Mouse (Mus musculus): Measurements from ENCODE around the gene Larp7. TPM values are rescaled to one million over a fixed set of nuclear protein-coding genes. Genes with fewer than 3 reads are reported as not detected.

The Larp7 gene
- 61.2 and 62.6 TPM in 2 replicates for polyA plus RNA-seq (2016; fragmentation: Nextera tagmentation; extraction: Ambion mirVana)

DNA sequence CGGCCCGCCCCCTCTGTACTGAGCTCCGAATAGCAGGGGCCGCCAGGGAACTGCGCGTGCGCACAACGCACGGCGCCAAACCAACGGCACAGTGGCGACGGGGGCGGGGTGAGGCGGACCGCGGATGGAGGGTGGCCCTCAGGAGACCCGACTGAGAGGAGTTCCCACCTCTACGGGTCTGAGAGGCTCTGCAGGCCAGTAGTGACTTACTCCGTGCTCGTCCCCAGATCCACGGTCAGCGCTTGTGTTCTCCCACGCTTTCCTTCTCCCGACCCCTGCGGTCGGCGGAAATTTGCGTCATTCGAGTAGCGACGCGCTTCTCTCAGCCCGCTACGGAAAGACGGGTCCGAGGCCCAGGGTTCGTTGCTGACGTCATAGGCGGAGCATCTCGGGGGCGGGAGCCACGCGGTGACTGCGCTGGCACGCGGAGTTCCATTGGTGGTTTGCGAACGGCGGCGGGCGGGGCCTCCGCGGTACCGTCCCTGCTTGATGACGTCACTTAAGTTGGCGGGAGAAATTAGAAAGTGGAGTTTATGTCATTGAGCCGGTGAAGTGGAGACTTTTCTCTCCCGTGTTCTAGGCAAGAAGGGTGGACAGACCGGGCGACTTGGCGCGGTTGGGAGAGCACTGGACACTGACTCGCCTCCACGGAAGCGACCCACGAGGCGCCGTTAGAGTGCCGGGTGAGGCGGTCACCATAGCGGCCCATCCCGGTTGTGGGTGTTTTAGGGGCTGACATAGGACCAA is at the start of gene Larp7, which contains the start of gene Zgrf1:
TSS of gene Larp7 (minus strand) at position 377 of the 747 bp plus-strand sequence.
TSS of gene Zgrf1 (plus strand) at position 517 of the 747 bp plus-strand sequence.
- Histone ChIP-seq H3K27ac (ENCODE audit: poor library complexity, severe bottlenecking) (peak within 1 kb of the TSS; percentile 97), H3K9me3 (replicated peaks) (no peaks in the 10 kb centered on the region), H3K9ac (peak within 1 kb of the TSS; percentile 91), H3K36me3 (peaks cover 17% of the 10 kb centered on the region), H3K27me3 (replicated peaks) (no peaks in the 10 kb centered on the region), H3K4me1 (replicated peaks) (peaks cover 12% of the 10 kb centered on the region), H3K4me3 (peak within 1 kb of the TSS; percentile 68), H3K4me2 (peak within 1 kb of the TSS; percentile 76)
- WGBS: under 1% methylated on average over 70 of the region's 73 CpGs
- peak; percentile 99 for ATAC-seq (ENCODE audit: insufficient number of reproducible peaks, low FRiP score)

DNA sequence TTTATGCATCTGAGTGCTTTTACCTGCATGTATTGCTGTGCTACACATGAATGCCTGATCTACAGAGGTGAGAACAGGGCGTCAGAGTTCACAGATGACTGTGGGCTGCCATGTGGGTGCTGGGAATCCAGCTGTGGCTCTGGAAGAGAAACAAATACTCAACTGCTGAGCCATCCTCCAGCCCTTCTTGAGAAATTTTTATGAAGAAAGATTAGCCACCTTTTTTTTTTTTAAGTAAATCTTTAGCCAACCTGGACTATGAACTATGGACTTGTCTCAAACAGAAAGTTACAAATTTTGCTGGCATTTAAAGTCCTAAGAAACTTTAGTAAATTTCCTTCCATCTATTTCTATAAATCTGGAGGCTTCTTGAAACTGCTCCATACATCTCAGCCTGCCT is 44.0 kb upstream of the Larp7 start:
- no peak overlapping the region for H3K9ac ChIP-seq
- H3K36me3 ChIP-seq: peaks cover 34% of the 10 kb centered on the region
- no peak for ATAC-seq (ENCODE audit: insufficient number of reproducible peaks, low FRiP score)
- no peak overlapping the region for H3K27ac ChIP-seq (ENCODE audit: poor library complexity, severe bottlenecking)
- no peak overlapping the region for H3K4me2 ChIP-seq
- no peaks in the 10 kb centered on the region for H3K4me1 ChIP-seq (replicated peaks)
- H3K4me3 ChIP-seq: no peak overlapping the region
- WGBS: 76% methylated on average over 1 of the region's 1 CpGs
- H3K27me3 ChIP-seq (replicated peaks): no peaks in the 10 kb centered on the region
- H3K9me3 ChIP-seq (replicated peaks): no peaks in the 10 kb centered on the region

DNA sequence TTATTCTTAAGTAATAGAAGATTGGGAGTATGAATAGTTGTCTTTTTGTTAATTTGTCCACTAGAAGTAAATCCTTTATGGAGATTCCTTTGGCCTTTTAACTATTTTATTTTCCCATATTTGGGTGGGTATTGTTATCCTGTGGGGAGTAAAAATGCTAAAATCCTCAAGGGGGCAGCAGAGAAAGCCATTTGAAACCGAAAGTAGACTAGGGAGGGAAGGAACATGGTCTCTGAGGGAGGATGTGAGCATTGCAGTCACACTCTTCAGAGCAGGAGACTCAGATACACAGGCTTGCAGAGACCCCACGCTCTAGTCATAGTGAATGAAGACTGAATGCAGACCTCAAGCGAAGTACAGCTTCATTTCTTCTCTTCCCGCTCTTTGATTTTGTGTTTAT is 19.4 kb upstream of the Larp7 start:
- 0 out of 2 replicates have a peak overlapping the region, but pooled peaks have one; percentile 26 for H3K4me2 ChIP-seq
- H3K36me3 ChIP-seq: peaks cover 54% of the 10 kb centered on the region
- no peak overlapping the region for H3K9ac ChIP-seq
- WGBS: 62% methylated on average over 4 of the region's 4 CpGs
- no peak overlapping the region for H3K4me3 ChIP-seq
- ATAC-seq (ENCODE audit: insufficient number of reproducible peaks, low FRiP score): no peak
- H3K9me3 ChIP-seq (replicated peaks): no peaks in the 10 kb centered on the region
- no peaks in the 10 kb centered on the region for H3K27me3 ChIP-seq (replicated peaks)
- H3K27ac ChIP-seq (ENCODE audit: poor library complexity, severe bottlenecking): no peak overlapping the region
- no peaks in the 10 kb centered on the region for H3K4me1 ChIP-seq (replicated peaks)

DNA sequence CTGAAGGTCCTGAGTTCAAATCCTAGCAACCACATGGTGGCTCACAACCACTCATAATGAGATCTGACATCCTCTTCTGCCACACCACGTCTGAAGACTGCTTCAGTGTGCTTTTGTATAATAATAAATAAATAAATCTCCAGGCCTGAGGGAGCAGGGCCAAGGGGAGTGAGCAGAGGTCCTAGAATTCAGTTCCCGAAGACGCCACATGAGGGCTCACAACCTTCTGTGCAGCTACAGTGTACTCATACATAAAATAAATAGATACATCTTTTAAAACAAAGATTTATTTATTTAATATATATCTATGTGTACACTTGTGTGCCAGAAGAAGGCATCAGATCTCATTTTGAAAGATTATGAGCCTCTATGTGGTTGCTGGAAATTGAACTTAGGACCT is 12.0 kb upstream of the Larp7 start:
- H3K9ac ChIP-seq: no peak overlapping the region
- no peak overlapping the region for H3K27ac ChIP-seq (ENCODE audit: poor library complexity, severe bottlenecking)
- no peaks in the 10 kb centered on the region for H3K9me3 ChIP-seq (replicated peaks)
- H3K4me1 ChIP-seq (replicated peaks): no peaks in the 10 kb centered on the region
- no peak for ATAC-seq (ENCODE audit: insufficient number of reproducible peaks, low FRiP score)
- H3K27me3 ChIP-seq (replicated peaks): no peaks in the 10 kb centered on the region
- H3K36me3 ChIP-seq: peaks cover 63% of the 10 kb centered on the region
- H3K4me3 ChIP-seq: no peak overlapping the region
- H3K4me2 ChIP-seq: no peak overlapping the region
- WGBS: 80% methylated on average over 3 of the region's 3 CpGs

DNA sequence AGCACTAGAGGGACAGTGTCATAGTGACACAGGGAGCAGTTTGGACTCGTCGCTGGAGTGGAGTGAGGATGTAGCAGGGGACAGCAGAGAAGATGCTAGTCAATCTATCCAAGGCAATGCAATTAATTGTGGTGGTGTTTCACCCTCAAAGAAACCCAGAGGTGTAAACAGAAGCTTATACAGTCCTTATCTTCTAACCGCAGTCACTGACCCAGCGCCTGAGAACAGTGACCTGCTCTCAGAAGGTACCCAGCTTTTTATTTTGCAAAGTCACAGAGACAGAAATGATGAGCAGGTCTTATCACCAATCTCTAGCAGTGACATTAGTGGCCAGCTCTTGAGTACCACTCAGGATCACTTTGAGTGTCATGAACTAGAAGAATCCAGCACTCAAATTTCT is 9.8 kb upstream of the Larp7 start:
- Histone ChIP-seq H3K4me3 (no peak overlapping the region), H3K9ac (no peak overlapping the region), H3K4me2 (no peak overlapping the region), H3K36me3 (peaks cover 56% of the 10 kb centered on the region), H3K4me1 (replicated peaks) (no peaks in the 10 kb centered on the region), H3K27me3 (replicated peaks) (no peaks in the 10 kb centered on the region), H3K9me3 (replicated peaks) (no peaks in the 10 kb centered on the region), H3K27ac (ENCODE audit: poor library complexity, severe bottlenecking) (no peak overlapping the region)
- WGBS: 84% methylated on average over 4 of the region's 4 CpGs
- ATAC-seq (ENCODE audit: insufficient number of reproducible peaks, low FRiP score): no peak

DNA sequence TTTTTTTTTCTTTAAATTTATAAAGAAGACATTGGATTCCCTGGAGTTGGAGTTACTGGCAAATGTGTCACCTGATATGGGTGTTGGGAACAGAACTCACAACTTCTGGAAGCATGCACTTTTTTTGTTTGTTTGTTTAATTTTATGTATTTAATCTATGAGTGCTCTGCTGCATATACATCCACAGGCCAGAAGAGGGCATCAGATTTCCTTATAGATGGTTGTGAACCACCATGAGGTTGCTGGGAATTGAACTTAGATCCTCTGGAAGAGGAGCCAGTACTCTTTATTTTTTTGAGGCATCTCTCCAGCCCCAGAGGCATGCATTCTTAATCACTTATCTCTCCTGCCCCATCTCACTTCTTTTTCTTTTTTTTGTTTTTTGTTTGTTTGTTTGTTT is 5.1 kb upstream of the Larp7 start:
- H3K4me3 ChIP-seq: no peak overlapping the region
- peaks cover 49% of the 10 kb centered on the region for H3K36me3 ChIP-seq
- no peaks in the 10 kb centered on the region for H3K9me3 ChIP-seq (replicated peaks)
- no peaks in the 10 kb centered on the region for H3K27me3 ChIP-seq (replicated peaks)
- H3K4me2 ChIP-seq: no peak overlapping the region
- no peak overlapping the region for H3K27ac ChIP-seq (ENCODE audit: poor library complexity, severe bottlenecking)
- H3K4me1 ChIP-seq (replicated peaks): peaks cover 9% of the 10 kb centered on the region
- H3K9ac ChIP-seq: no peak overlapping the region
- ATAC-seq (ENCODE audit: insufficient number of reproducible peaks, low FRiP score): no peak

DNA sequence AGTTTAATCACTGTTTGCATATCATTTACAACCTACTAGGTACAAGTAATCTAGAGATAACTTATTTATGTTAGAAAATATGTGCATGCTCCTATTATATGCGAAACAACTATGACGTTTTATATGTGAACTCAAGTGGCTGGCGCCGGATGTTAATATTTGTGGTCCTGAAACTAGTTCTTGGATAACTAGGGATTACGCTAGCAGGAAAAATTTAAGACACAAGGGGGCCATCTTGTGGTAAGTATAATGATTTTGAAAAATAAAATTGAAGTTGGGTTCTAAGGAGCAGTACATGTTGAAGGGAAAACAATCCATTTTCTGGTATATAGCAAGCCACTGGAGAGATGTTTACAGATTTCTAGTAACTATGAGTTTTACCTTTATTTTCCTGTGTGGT is 1.6 kb upstream of the Larp7 start:
- H3K9ac ChIP-seq: no peak overlapping the region
- H3K4me2 ChIP-seq: peak overlapping the region; percentile 52
- H3K27me3 ChIP-seq (replicated peaks): no peaks in the 10 kb centered on the region
- 62% methylated on average over 5 of the region's 5 CpGs for WGBS
- peaks cover 23% of the 10 kb centered on the region for H3K36me3 ChIP-seq
- no peak for ATAC-seq (ENCODE audit: insufficient number of reproducible peaks, low FRiP score)
- H3K4me1 ChIP-seq (replicated peaks): peaks cover 12% of the 10 kb centered on the region
- H3K9me3 ChIP-seq (replicated peaks): no peaks in the 10 kb centered on the region
- no peak overlapping the region for H3K27ac ChIP-seq (ENCODE audit: poor library complexity, severe bottlenecking)
- H3K4me3 ChIP-seq: peak overlapping the region; percentile 31

DNA sequence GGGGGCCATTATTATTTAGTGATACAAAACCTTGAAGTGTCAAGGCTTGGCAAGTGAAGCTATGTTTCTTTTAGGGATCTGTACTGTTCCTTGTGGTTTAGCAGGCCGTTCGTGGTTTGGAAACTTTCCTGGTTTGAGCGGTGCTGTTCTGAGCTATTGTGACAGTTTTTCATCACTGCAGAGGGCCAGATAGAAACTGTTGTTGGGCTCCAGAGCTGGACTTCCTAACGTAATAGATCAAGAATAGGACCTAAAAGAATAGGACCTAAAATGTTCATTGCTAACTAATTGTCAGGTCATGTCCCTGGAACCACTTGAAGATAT is 533 bp upstream of the Larp7 start:
- Histone ChIP-seq H3K4me1 (replicated peaks) (peaks cover 12% of the 10 kb centered on the region), H3K4me3 (peak overlapping the region; percentile 68), H3K27me3 (replicated peaks) (no peaks in the 10 kb centered on the region), H3K9me3 (replicated peaks) (no peaks in the 10 kb centered on the region), H3K36me3 (peaks cover 20% of the 10 kb centered on the region), H3K4me2 (peak overlapping the region; percentile 76), H3K9ac (peak overlapping the region; percentile 91), H3K27ac (ENCODE audit: poor library complexity, severe bottlenecking) (peak overlapping the region; percentile 97; the same call in 1 of the 2 replicates)
- no peak for ATAC-seq (ENCODE audit: insufficient number of reproducible peaks, low FRiP score)
- WGBS: under 1% methylated on average over 4 of the region's 4 CpGs

DNA sequence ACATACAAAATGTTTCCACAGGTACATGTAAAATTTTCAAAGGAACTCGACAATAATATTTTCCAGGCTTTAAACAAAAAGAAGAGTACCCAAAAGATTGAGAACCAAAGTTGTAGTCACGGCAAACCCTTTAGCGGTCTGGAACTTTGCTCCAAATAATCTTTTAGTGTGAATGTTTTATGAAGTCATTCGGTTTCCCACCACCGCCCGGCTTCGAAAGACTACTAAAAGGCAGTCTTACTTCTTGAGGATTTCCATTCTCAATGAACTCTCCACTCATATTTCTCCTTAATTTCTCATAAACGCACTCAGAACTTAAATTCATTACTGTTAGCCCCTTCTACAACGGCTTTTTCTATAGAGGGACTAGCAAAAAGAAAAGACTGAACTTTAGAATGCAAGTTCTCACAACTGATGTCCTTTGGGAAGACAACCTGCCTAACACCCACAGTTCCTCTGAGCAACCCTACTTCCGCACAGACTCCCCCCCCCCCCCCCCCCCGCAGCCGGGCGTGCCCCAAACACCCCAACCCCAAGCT is 646 bp downstream of the Larp7 start:
- Histone ChIP-seq H3K36me3 (peaks cover 15% of the 10 kb centered on the region), H3K9me3 (replicated peaks) (no peaks in the 10 kb centered on the region), H3K4me1 (replicated peaks) (peaks cover 12% of the 10 kb centered on the region), H3K9ac (peak overlapping the region; percentile 91), H3K27me3 (replicated peaks) (no peaks in the 10 kb centered on the region), H3K27ac (ENCODE audit: poor library complexity, severe bottlenecking) (peak overlapping the region; percentile 97), H3K4me2 (peak overlapping the region; percentile 76), H3K4me3 (peak overlapping the region; percentile 68)
- WGBS: 8% methylated on average over 10 of the region's 13 CpGs
- ATAC-seq (ENCODE audit: insufficient number of reproducible peaks, low FRiP score): no peak

DNA sequence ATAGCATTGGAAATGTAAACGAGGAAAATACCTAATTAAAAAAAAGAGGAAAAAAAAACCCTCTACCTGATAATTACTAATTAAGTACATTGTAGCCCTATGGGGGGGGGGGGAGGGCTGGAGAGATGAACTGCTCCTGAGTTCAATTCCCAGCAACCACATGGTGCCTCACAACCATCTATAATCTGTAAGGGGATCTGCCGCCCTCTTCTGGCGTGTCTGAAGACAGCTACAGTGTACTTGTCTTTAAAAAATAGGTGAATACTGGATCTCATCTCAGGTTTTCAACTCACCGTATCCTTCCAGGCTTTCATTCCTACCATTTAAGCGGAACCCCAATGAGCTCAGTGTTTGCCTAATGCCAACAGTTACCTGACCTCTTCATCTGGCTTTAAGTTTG is 5.3 kb downstream of the Larp7 start:
- 41% methylated on average over 5 of the region's 5 CpGs for WGBS
- H3K4me3 ChIP-seq: no peak overlapping the region
- H3K27me3 ChIP-seq (replicated peaks): no peaks in the 10 kb centered on the region
- peaks cover 3% of the 10 kb centered on the region; the same call in 1 of the 2 replicates for H3K4me1 ChIP-seq (replicated peaks)
- H3K9me3 ChIP-seq (replicated peaks): no peaks in the 10 kb centered on the region
- ATAC-seq (ENCODE audit: insufficient number of reproducible peaks, low FRiP score): no peak
- no peak overlapping the region for H3K9ac ChIP-seq
- H3K4me2 ChIP-seq: no peak overlapping the region
- H3K27ac ChIP-seq (ENCODE audit: poor library complexity, severe bottlenecking): no peak overlapping the region
- peaks cover 37% of the 10 kb centered on the region for H3K36me3 ChIP-seq

DNA sequence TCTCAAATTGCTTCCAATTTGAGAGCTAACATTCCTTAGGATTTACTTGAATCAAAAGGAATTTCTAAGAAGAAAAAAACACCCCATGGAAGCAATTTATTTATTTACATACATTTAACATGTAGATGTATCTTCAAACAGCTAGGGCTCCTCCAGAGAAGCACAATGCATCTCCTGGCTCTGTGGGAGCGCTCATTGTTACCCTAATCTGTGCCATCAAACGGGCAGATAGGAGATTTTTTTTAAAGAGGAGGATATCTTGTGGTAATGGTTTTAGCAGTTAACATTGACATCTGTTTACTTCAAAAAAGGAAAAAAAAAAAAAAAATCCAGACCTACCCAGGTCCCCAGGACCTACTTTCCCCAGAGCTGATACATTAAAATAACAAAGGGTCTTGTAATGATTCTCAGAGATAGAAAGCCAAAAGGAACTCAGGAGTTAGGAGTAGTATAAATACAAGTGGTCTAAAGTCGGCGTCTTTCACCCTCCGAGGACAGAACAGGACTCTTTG is 8.5 kb downstream of the Larp7 start:
- H3K27me3 ChIP-seq (replicated peaks): no peaks in the 10 kb centered on the region
- ATAC-seq (ENCODE audit: insufficient number of reproducible peaks, low FRiP score): no peak
- H3K4me1 ChIP-seq (replicated peaks): no peaks in the 10 kb centered on the region
- H3K9ac ChIP-seq: no peak overlapping the region
- H3K4me2 ChIP-seq: no peak overlapping the region
- no peaks in the 10 kb centered on the region for H3K9me3 ChIP-seq (replicated peaks)
- no peak overlapping the region for H3K27ac ChIP-seq (ENCODE audit: poor library complexity, severe bottlenecking)
- H3K36me3 ChIP-seq: peaks cover 47% of the 10 kb centered on the region
- WGBS: 31% methylated on average over 5 of the region's 5 CpGs
- no peak overlapping the region for H3K4me3 ChIP-seq
